ENCODE assay signal across 14 mouse cellular contexts in genomic region chr2:33719339-33720066, GRCm38 (mm10).
DNase-seq lines count a peak whose midpoint lies in the region; ATAC-seq and TF ChIP-seq lines count a peak whose summit lies in the region.
"Had no signal": no experiment of that assay in that cellular context is flagged by ENCODE, and none has a peak within 500 bp of the region (broad histone marks: within the 10 kb centered on the region; RNA-seq: fewer than 3 reads in every experiment).

No protein-coding gene starts in this region.

- no peak overlapping the region for H3K4me2 ChIP-seq in hindbrain, embryonic 13.5 days
- H3K4me2 ChIP-seq in hindbrain, embryonic 12.5 days (replicated peaks), result no peak overlapping the region
- no peak overlapping the region for H3K4me2 ChIP-seq in midbrain, embryonic 14.5 days (ENCODE audit: low read length)
- H3K4me2 ChIP-seq in midbrain, embryonic 11.5 days, result no peak overlapping the region
- H3K4me2 ChIP-seq in embryonic facial prominence, embryonic 15.5 days (replicated peaks), result no peak overlapping the region
- H3K4me2 ChIP-seq: liver, embryonic 15.5 days had no signal

- DNase-seq in midbrain, embryonic 14.5 days, result peak; percentile 48
- no peak for DNase-seq in midbrain, embryonic 11.5 days (ENCODE audit: low spot score, missing footprints)
- no peak for DNase-seq in right cerebral cortex, postnatal 25 days
- no peak for DNase-seq in layer of hippocampus, adult 2 months (ENCODE audit: low spot score in 2 of 2)
- DNase-seq: adrenal gland, postnatal 25 days; kidney, adult 18-20 months; kidney, postnatal 4 days; lung, postnatal 10 days; thymus, postnatal 25 days had no signal

- TF ChIP-seq CTCF in layer of hippocampus, adult 2 months (conservative IDR thresholded peaks at IDR 0.05), result no peak

- no peaks in the 10 kb centered on the region for H3K36me3 ChIP-seq in hindbrain, embryonic 13.5 days
- H3K36me3 ChIP-seq in hindbrain, embryonic 12.5 days, result no peaks in the 10 kb centered on the region
- H3K36me3 ChIP-seq in midbrain, embryonic 14.5 days (ENCODE audit: control insufficient read depth, insufficient read depth, low read length), result no peaks in the 10 kb centered on the region
- H3K36me3 ChIP-seq in midbrain, embryonic 11.5 days (ENCODE audit: control insufficient read depth, insufficient read depth, low read length), result no peaks in the 10 kb centered on the region
- H3K36me3 ChIP-seq in embryonic facial prominence, embryonic 15.5 days, result no peaks in the 10 kb centered on the region
- H3K36me3 ChIP-seq: heart, embryonic 12.5 days; liver, embryonic 15.5 days had no signal

- H3K9ac ChIP-seq in hindbrain, embryonic 13.5 days, result 0 out of 2 replicates have a peak overlapping the region, but pooled peaks have one; percentile 43
- H3K9ac ChIP-seq in hindbrain, embryonic 12.5 days, result no peak overlapping the region
- H3K9ac ChIP-seq in midbrain, embryonic 14.5 days (replicated peaks; ENCODE audit: low read length), result no peak overlapping the region
- H3K9ac ChIP-seq in midbrain, embryonic 11.5 days (ENCODE audit: low read length), result no peak overlapping the region
- no peak overlapping the region for H3K9ac ChIP-seq in embryonic facial prominence, embryonic 15.5 days
- H3K9ac ChIP-seq: heart, embryonic 12.5 days; liver, embryonic 15.5 days had no signal

- no peaks in the 10 kb centered on the region for H3K9me3 ChIP-seq in hindbrain, embryonic 13.5 days
- H3K9me3 ChIP-seq in hindbrain, embryonic 12.5 days (replicated peaks), result no peaks in the 10 kb centered on the region
- H3K9me3 ChIP-seq in midbrain, embryonic 14.5 days (ENCODE audit: control insufficient read depth, low read length), result no peaks in the 10 kb centered on the region
- no peaks in the 10 kb centered on the region for H3K9me3 ChIP-seq in midbrain, embryonic 11.5 days (ENCODE audit: control insufficient read depth, low read length)
- H3K9me3 ChIP-seq in embryonic facial prominence, embryonic 15.5 days (replicated peaks), result no peaks in the 10 kb centered on the region
- H3K9me3 ChIP-seq: liver, embryonic 15.5 days had no signal

- peaks cover 66% of the 10 kb centered on the region for H3K4me1 ChIP-seq in hindbrain, embryonic 13.5 days (replicated peaks)
- peaks cover 58% of the 10 kb centered on the region for H3K4me1 ChIP-seq in hindbrain, embryonic 12.5 days
- peaks cover 39% of the 10 kb centered on the region for H3K4me1 ChIP-seq in midbrain, embryonic 14.5 days (ENCODE audit: control insufficient read depth, insufficient read depth, low read length)
- H3K4me1 ChIP-seq in midbrain, embryonic 11.5 days (ENCODE audit: control insufficient read depth, insufficient read depth, low read length), result peaks cover 29% of the 10 kb centered on the region
- H3K4me1 ChIP-seq in embryonic facial prominence, embryonic 15.5 days, result peaks cover 58% of the 10 kb centered on the region
- H3K4me1 ChIP-seq: liver, embryonic 15.5 days had no signal

- no peak overlapping the region for H3K4me3 ChIP-seq in hindbrain, embryonic 13.5 days
- H3K4me3 ChIP-seq in hindbrain, embryonic 12.5 days, result no peak overlapping the region
- H3K4me3 ChIP-seq in midbrain, embryonic 14.5 days (replicated peaks; ENCODE audit: low read depth, low read length), result no peak overlapping the region
- H3K4me3 ChIP-seq in midbrain, embryonic 11.5 days (ENCODE audit: low read depth, low read length), result no peak overlapping the region
- H3K4me3 ChIP-seq in embryonic facial prominence, embryonic 15.5 days (replicated peaks), result no peak overlapping the region
- no peak overlapping the region for H3K4me3 ChIP-seq in layer of hippocampus, adult 2 months
- H3K4me3 ChIP-seq: heart, embryonic 12.5 days; liver, embryonic 15.5 days had no signal

- H3K27me3 ChIP-seq in hindbrain, embryonic 13.5 days, result peaks cover 25% of the 10 kb centered on the region
- H3K27me3 ChIP-seq in hindbrain, embryonic 12.5 days, result peaks cover 8% of the 10 kb centered on the region
- H3K27me3 ChIP-seq in midbrain, embryonic 14.5 days (ENCODE audit: control insufficient read depth, insufficient read depth, low read length), result peaks cover 5% of the 10 kb centered on the region; the same call in 1 of the 2 replicates
- peaks cover 5% of the 10 kb centered on the region for H3K27me3 ChIP-seq in midbrain, embryonic 11.5 days (ENCODE audit: control insufficient read depth, insufficient read depth, low read length)
- H3K27me3 ChIP-seq in embryonic facial prominence, embryonic 15.5 days, result peaks cover 17% of the 10 kb centered on the region

- H3K27ac ChIP-seq in hindbrain, embryonic 13.5 days, result no peak overlapping the region; the same call in 1 of the 2 replicates
- no peak overlapping the region for H3K27ac ChIP-seq in hindbrain, embryonic 12.5 days
- no peak overlapping the region for H3K27ac ChIP-seq in midbrain, embryonic 14.5 days (replicated peaks; ENCODE audit: low read depth, low read length)
- no peak overlapping the region for H3K27ac ChIP-seq in midbrain, embryonic 11.5 days (ENCODE audit: low read depth, low read length)
- H3K27ac ChIP-seq in embryonic facial prominence, embryonic 15.5 days (replicated peaks), result 0 out of 2 replicates have a peak overlapping the region, but pooled peaks have one; percentile 76
- no peak overlapping the region for H3K27ac ChIP-seq in layer of hippocampus, adult 2 months
- H3K27ac ChIP-seq: liver, embryonic 15.5 days had no signal

- WGBS in hindbrain, embryonic 13.5 days, result 52% methylated on average over 12 of the region's 12 CpGs
- 55% methylated on average over 12 of the region's 12 CpGs for WGBS in hindbrain, embryonic 12.5 days
- WGBS in midbrain, embryonic 14.5 days, result 46% methylated on average over 12 of the region's 12 CpGs
- 57% methylated on average over 12 of the region's 12 CpGs for WGBS in midbrain, embryonic 11.5 days
- 28% methylated on average over 12 of the region's 12 CpGs for WGBS in embryonic facial prominence, embryonic 15.5 days

- ATAC-seq in hindbrain, embryonic 13.5 days (ENCODE audit: low FRiP score), result no peak
- ATAC-seq in hindbrain, embryonic 12.5 days (ENCODE audit: low FRiP score), result no peak
- no peak for ATAC-seq in midbrain, embryonic 14.5 days (ENCODE audit: low FRiP score, low TSS enrichment)
- no peak for ATAC-seq in midbrain, embryonic 11.5 days (ENCODE audit: low FRiP score)
- ATAC-seq in embryonic facial prominence, embryonic 15.5 days (ENCODE audit: insufficient number of reproducible peaks, low FRiP score, low TSS enrichment, low read depth), result no peak
